9 mouse cellular contexts compared by ENCODE assay signal in the genomic region with DNA sequence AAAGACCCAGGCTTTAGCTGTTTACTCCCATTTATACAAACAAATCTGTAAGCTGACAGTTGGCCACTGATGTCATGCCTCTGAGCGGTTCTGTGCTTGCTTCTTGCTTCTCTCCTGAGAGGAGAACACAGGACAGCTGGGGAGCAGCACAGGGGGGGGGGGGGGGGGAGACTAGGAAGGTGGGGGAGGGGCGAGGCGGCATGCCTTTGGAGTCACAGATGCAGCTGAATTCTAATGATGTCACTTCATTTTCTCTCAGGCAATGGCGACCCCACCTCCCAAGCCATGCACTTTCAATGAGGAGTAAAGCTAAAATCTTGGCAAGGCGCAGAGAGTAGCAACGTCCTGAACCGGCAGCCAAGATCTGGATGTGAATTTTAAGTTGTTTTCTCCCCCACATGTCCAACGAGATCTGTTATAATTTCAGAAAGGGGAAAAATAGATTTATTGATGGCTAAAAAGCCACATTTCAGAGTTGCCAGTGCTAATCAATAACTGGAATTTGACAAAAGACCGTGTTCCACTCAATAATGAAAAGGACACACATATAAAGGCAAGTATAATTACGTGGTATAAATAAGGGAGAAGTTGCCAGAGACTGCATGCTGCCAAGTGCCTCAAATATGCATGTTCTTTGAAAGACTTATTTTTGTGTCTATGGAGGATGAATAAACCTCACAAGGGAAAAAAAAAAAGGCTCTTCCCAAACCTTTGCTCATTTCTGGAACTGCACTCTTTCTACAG.
DNase-seq lines count a peak whose midpoint lies in the region; ATAC-seq and TF ChIP-seq lines count a peak whose summit lies in the region.
"Had no signal": no experiment of that assay in that cellular context is flagged by ENCODE, and none has a peak within 500 bp of the region (broad histone marks: within the 10 kb centered on the region; RNA-seq: fewer than 3 reads in every experiment).

No protein-coding gene starts in this region.

- WGBS in forebrain, embryonic 14.5 days: 8% methylated on average over 10 of the region's 10 CpGs
- WGBS in limb, embryonic 14.5 days: 40% methylated on average over 10 of the region's 10 CpGs
- 42% methylated on average over 10 of the region's 10 CpGs for WGBS in stomach, embryonic 16.5 days

- peaks cover 34% of the 10 kb centered on the region for H3K4me1 ChIP-seq in forebrain, embryonic 14.5 days (ENCODE audit: control insufficient read depth, insufficient read depth, low read length)
- H3K4me1 ChIP-seq in limb, embryonic 14.5 days (ENCODE audit: control insufficient read depth, insufficient read depth, low read length): peaks cover 20% of the 10 kb centered on the region
- no peaks in the 10 kb centered on the region for H3K4me1 ChIP-seq in stomach, embryonic 16.5 days (ENCODE audit: control insufficient read depth, insufficient read depth, low read length)

- no peaks in the 10 kb centered on the region for H3K27me3 ChIP-seq in forebrain, embryonic 14.5 days (replicated peaks; ENCODE audit: control insufficient read depth, insufficient read depth, low read length)
- no peaks in the 10 kb centered on the region for H3K27me3 ChIP-seq in limb, embryonic 14.5 days (ENCODE audit: control insufficient read depth, insufficient read depth, low read length)
- H3K27me3 ChIP-seq in stomach, embryonic 16.5 days (ENCODE audit: control insufficient read depth, insufficient read depth, low read length): no peaks in the 10 kb centered on the region

- no peak overlapping the region for H3K4me3 ChIP-seq in forebrain, embryonic 14.5 days (ENCODE audit: low read depth, low read length)
- no peak overlapping the region for H3K4me3 ChIP-seq in limb, embryonic 14.5 days (replicated peaks; ENCODE audit: low read length)
- H3K4me3 ChIP-seq in stomach, embryonic 16.5 days (replicated peaks; ENCODE audit: low read length): no peak overlapping the region

- DNase-seq in right cerebral cortex, postnatal 10 days (ENCODE audit: low spot score in 2 of 2): peak; percentile 55 to 72
- no peak for DNase-seq in right cerebral cortex, adult 2 months (ENCODE audit: low spot score in 2 of 2)
- DNase-seq in forebrain, embryonic 14.5 days (ENCODE audit: low spot score): peak; percentile 92
- DNase-seq in limb, embryonic 14.5 days (ENCODE audit: low spot score): no peak
- no peak for DNase-seq in ovary, postnatal 36 days (ENCODE audit: low spot score)
- DNase-seq in heart, postnatal 36 days: no peak
- DNase-seq: cerebellum, adult 11-12 months; heart, adult 11 months had no signal

- peak; percentile 93 for ATAC-seq in forebrain, embryonic 14.5 days
- ATAC-seq in limb, embryonic 14.5 days (ENCODE audit: low FRiP score, low read depth): 0 out of 2 replicates have a peak, but pooled peaks have one; percentile 9
- peak; percentile 74 for ATAC-seq in stomach, embryonic 16.5 days (ENCODE audit: insufficient read depth, low FRiP score)

- H3K36me3 ChIP-seq in forebrain, embryonic 14.5 days (ENCODE audit: control insufficient read depth, insufficient read depth, low read length): no peaks in the 10 kb centered on the region
- H3K36me3 ChIP-seq in limb, embryonic 14.5 days (ENCODE audit: control insufficient read depth, insufficient read depth, low read length): no peaks in the 10 kb centered on the region
- no peaks in the 10 kb centered on the region for H3K36me3 ChIP-seq in stomach, embryonic 16.5 days (ENCODE audit: control insufficient read depth, insufficient read depth, low read length)

- peak overlapping the region; percentile 39; the same call in 1 of the 2 replicates for H3K27ac ChIP-seq in forebrain, embryonic 14.5 days (ENCODE audit: low read depth, low read length)
- H3K27ac ChIP-seq in limb, embryonic 14.5 days (replicated peaks; ENCODE audit: low read depth, low read length): no peak overlapping the region
- no peak overlapping the region for H3K27ac ChIP-seq in stomach, embryonic 16.5 days (ENCODE audit: low read length)

- intact Hi-C loops in heart, postnatal 36 days (cut with DNase I): no loop called here

- no peak overlapping the region for H3K9ac ChIP-seq in forebrain, embryonic 14.5 days (ENCODE audit: low read length)
- H3K9ac ChIP-seq in limb, embryonic 14.5 days (ENCODE audit: low read depth, low read length, severe bottlenecking): no peak overlapping the region
- no peak overlapping the region for H3K9ac ChIP-seq in stomach, embryonic 16.5 days (ENCODE audit: low read length)

- TF ChIP-seq POLR2A in limb, embryonic 14.5 days (IDR thresholded peaks at IDR 0.05; ENCODE audit: borderline replicate concordance, extremely low read depth, insufficient read depth, insufficient read length): no peak

- H3K9me3 ChIP-seq in forebrain, embryonic 14.5 days (replicated peaks; ENCODE audit: control insufficient read depth, low read length): no peaks in the 10 kb centered on the region
- H3K9me3 ChIP-seq in limb, embryonic 14.5 days (ENCODE audit: control insufficient read depth, low read length): no peaks in the 10 kb centered on the region
- no peaks in the 10 kb centered on the region for H3K9me3 ChIP-seq in stomach, embryonic 16.5 days (replicated peaks; ENCODE audit: control insufficient read depth, low read length)

- peak overlapping the region; percentile 10; the same call in 1 of the 2 replicates for H3K4me2 ChIP-seq in forebrain, embryonic 14.5 days (ENCODE audit: low read length)
- no peak overlapping the region for H3K4me2 ChIP-seq in limb, embryonic 14.5 days (replicated peaks; ENCODE audit: low read depth, low read length, severe bottlenecking)
- H3K4me2 ChIP-seq in stomach, embryonic 16.5 days (ENCODE audit: low read depth, low read length): no peak overlapping the region

Comparison
In these comparisons a context has a peak if more than half of its experiments do, and no peak if none do; other contexts are left out.
1. DNase-seq: peak in right cerebral cortex, postnatal 10 days (2 of 2) and forebrain, embryonic 14.5 days (single experiment); none in right cerebral cortex, adult 2 months (0 of 2), limb, embryonic 14.5 days (single experiment), ovary, postnatal 36 days (single experiment) and heart, postnatal 36 days (0 of 2).
2. ATAC-seq: peak in every context shown above with its lines; median percentile 93 in forebrain, embryonic 14.5 days; 74 in stomach, embryonic 16.5 days; 9 in limb, embryonic 14.5 days.